Mouse (Mus musculus) bone marrow, adult 2 months (tissue): ENCODE data around the gene Ptcd1. TPM values are rescaled to one million over a fixed set of nuclear protein-coding genes. Genes with fewer than 3 reads are reported as not detected.

Experiments used
- H3K27ac ChIP-seq: fragments of 200-500 bp; 2 replicates; pipeline ENCODE4 v1.5.1; 2012; ENCODE audit warnings: low read depth, mild to moderate bottlenecking, control low read depth, inconsistent platforms, low read length; ENCODE audit not compliant: control insufficient read depth, poor library complexity, insufficient read depth
- H3K4me1 ChIP-seq: fragments of 200-500 bp; 2 replicates; pipeline ENCODE4 v1.6.1; 2011; ENCODE audit warnings: low read length; ENCODE audit not compliant: control insufficient read depth, insufficient read depth
- H3K4me3 ChIP-seq: fragments of 200-500 bp; replicated peaks from 2 replicates; pipeline ENCODE3; 2011; ENCODE audit warnings: mild to moderate bottlenecking, low read depth, low read length, control low read depth; ENCODE audit not compliant: control insufficient read depth
- CTCF ChIP-seq: fragments of 200-500 bp; IDR thresholded peaks from 2 replicates; pipeline ENCODE4 v1.5.1; 2011; ENCODE audit warnings: low read length, control low read depth; ENCODE audit not compliant: control insufficient read depth, insufficient read depth
- POLR2A ChIP-seq: fragments of 200-500 bp; IDR thresholded peaks from 2 replicates; pipeline ENCODE4 v1.6.1; 2011; ENCODE audit warnings: low read depth, mild to moderate bottlenecking, control low read depth, low read length, borderline replicate concordance; ENCODE audit not compliant: control insufficient read depth
- WGBS: fragments of 180-500 bp; shearing (Covaris S2); methylation state at CpG from one replicate; pipeline ENCODE4 v1.1.7; 2018; 5-methylcytosine and 5-hydroxymethylcytosine counted together
- polyA plus RNA-seq: library from polyadenylated mRNA; stranded (reverse); fragments of >200 nt; gene quantifications from 2 replicates; pipeline ENCODE4 v1.2.4, GENCODE M21; 2011; ENCODE audit warnings: low replicate concordance; ENCODE audit not compliant: missing spikeins, insufficient read depth, insufficient read length

Ptcd1 gene
- polyA plus RNA-seq, 1 experiment, result 10.9 TPM

DNA sequence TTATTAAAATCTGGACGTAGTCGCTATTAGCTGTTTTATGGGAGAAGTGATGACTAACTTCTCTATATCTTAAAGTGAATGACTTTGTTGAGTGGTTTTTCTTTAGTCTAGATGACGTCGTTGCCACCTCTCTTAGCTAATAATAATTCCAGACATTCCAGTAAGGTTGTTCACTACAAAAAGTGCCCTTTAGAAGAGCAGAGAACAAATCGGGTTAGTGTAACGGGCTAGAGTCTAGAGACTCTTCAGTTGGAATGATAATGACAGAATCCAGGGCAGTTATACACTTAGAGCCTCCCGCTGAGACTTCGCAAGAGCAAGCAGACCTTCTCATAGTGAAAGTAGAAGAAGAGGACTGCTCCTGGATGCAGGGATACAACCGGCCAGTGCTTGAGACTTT is 38.1 kb upstream of the Ptcd1 start:
- H3K4me3 ChIP-seq, result peak overlapping the region; percentile 40
- TF ChIP-seq POLR2A (no peak), CTCF (no peak)
- 16% methylated on average over 9 of the region's 9 CpGs for WGBS
- H3K4me1 ChIP-seq, result peaks cover 1% of the 10 kb centered on the region
- H3K27ac ChIP-seq, result peak overlapping the region; percentile 8; the same call in 1 of the 2 replicates

DNA sequence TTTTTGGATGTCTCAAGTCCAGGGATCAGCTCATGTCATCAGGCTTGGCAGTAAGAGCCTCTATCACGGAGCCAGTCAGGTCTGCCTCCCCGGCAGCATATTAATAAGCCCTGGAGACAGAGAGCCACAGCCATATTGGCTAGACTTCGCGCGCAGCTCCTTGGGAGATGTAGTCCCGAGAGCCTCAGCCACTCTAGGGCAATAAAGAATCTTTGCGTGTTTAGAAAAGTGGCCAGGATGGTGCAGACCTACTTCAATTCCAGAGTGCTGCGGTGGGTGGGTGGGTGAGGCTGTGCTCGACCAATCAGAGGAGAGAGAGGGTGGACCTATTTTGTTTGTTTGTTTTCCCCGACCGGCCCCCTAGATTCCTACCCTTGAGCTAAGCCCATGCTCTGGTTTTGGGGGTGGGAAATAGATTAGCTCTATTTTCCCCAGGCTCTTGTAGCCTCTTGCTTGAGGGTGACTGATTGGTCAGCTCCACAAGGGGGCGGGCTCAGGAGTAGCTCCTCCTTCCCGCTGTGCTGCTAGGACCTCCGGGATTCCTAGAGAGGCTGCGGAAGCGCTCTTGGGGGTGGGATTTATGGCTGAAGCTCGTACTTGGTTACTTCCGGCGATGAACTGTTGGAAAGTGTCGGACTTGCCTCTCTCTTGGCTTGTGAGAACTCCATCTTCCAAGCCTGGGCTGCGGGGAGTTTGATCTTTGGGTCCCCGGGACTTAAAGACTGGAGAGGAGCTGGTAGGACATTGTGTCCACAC is 37.2 kb upstream of the Ptcd1 start, which contains the start of gene Zkscan5:
Gene Zkscan5, plus strand, starts transcription at position 627 of the 756 bp plus-strand sequence.
- Histone ChIP-seq H3K27ac (peak within 1 kb of the TSS; percentile 67), H3K4me1 (peaks cover 1% of the 10 kb centered on the region), H3K4me3 (peak within 1 kb of the TSS; percentile 92)
- no peak for TF ChIP-seq CTCF
- TF ChIP-seq POLR2A, result no peak
- under 1% methylated on average over 22 of the region's 22 CpGs for WGBS

DNA sequence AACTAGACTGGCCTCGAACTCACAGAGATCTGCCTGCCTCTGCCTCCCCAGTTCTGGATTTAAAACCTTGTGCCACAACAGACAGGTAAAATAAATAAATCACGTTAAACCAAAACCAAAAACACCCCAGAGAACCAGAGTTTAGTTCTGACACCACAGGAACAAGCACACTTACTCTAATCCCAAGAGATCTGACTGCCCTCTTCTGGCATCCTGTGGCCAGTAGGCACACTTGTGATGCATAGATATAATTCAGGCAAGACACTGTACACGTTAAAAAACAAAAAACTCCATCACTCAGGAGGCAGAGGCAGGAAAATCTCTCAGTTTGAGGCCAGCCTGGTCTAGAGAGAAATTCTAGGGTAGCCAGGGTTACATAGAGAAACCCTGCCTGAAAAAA is 35.5 kb upstream of the Ptcd1 start:
- H3K4me1 ChIP-seq, result peaks cover 1% of the 10 kb centered on the region
- H3K27ac ChIP-seq, result no peak overlapping the region
- H3K4me3 ChIP-seq, result no peak overlapping the region
- TF ChIP-seq CTCF (no peak), POLR2A (no peak)
- WGBS, result 48% methylated on average over 3 of the region's 3 CpGs

DNA sequence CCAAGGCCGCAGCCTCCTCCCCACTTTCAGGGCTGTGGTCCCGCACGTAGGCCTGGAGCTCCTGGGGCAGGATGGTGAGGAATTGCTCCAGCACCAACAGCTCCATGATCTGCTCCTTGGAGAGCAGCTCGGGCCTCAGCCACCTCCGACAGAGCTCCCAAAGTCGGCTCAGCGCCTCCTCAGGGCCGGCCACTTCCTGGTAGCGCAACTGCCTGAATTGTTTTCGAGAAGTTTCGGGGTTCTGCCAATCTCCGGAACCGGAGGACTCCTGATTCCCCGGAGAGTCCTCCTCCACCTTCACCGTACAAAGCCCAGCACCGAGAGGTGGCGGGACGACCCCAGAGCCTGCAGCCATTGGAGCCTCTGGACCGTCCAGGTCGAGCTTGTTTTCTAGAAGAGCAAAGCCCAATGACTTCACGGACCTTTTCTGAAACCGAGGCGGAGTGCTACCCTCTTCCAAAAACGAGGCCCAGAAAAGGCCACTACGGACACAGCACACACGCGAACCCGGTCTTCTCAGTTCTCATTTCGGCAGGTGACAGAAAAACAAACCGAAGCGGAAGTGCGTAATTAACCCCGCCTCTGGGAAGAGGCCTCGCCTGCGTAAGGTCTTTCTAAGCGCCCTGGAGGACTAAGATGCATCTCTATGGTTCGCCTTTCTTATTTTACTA is 34.5 kb upstream of the Ptcd1 start, which contains the start of gene Zkscan14:
Gene Zkscan14, minus strand, starts transcription at position 548 of the 671 bp plus-strand sequence.
- under 1% methylated on average over 37 of the region's 37 CpGs for WGBS
- Histone ChIP-seq H3K4me3 (peak within 1 kb of the TSS; percentile 84), H3K4me1 (peaks cover 1% of the 10 kb centered on the region), H3K27ac (peak within 1 kb of the TSS; percentile 90)
- TF ChIP-seq CTCF, result no peak
- TF ChIP-seq POLR2A, result no peak

DNA sequence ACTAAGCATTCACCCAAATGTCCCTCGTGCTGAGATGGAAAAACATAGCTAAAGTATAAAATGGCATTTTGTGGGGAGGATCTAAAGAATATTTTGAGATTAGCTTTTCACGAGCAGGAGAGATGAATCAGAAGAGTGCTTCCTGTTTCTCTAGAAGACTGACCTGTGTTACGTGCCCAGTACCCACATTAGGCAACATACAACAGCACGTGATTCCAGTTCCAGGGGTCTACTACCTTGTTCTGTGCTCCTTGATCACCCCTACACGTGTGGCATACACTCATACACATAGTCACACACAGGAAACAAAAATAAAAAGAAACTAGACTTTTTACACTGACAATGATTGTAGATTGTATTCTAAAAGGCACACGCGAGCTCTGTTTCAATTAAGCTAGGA is 33.5 kb upstream of the Ptcd1 start:
- Histone ChIP-seq H3K27ac (no peak overlapping the region), H3K4me3 (no peak overlapping the region), H3K4me1 (peaks cover 1% of the 10 kb centered on the region)
- TF ChIP-seq POLR2A, result no peak
- no peak for TF ChIP-seq CTCF
- WGBS, result 52% methylated on average over 7 of the region's 7 CpGs

DNA sequence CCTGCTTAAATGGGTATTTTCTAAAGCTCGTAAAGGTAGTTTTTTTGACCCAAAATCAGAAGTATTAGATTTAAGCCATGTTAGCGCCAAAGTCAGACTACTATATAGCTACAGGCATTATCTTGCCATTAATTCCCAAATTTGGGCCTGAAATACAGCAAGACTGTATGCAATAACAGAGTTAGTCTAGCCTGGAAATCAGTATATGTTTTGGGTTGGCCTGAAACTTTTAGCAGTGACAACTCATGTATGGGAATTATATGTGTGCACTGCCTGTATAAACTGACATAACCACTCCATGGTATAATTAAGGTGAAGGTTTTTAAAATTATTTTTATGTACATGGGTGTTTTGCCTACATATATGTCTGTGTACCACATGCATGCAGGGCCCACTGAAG is 25.1 kb upstream of the Ptcd1 start, which contains the start of gene Atp5j2:
Gene Atp5j2, minus strand, starts transcription at position 101 of the 400 bp plus-strand sequence.
- Histone ChIP-seq H3K4me1 (no peaks in the 10 kb centered on the region; the same call in 1 of the 2 replicates), H3K27ac (peak within 1 kb of the TSS; percentile 34), H3K4me3 (peak within 1 kb of the TSS; percentile 87)
- 81% methylated on average over 2 of the region's 2 CpGs for WGBS
- TF ChIP-seq CTCF, result no peak
- TF ChIP-seq POLR2A, result no peak

DNA sequence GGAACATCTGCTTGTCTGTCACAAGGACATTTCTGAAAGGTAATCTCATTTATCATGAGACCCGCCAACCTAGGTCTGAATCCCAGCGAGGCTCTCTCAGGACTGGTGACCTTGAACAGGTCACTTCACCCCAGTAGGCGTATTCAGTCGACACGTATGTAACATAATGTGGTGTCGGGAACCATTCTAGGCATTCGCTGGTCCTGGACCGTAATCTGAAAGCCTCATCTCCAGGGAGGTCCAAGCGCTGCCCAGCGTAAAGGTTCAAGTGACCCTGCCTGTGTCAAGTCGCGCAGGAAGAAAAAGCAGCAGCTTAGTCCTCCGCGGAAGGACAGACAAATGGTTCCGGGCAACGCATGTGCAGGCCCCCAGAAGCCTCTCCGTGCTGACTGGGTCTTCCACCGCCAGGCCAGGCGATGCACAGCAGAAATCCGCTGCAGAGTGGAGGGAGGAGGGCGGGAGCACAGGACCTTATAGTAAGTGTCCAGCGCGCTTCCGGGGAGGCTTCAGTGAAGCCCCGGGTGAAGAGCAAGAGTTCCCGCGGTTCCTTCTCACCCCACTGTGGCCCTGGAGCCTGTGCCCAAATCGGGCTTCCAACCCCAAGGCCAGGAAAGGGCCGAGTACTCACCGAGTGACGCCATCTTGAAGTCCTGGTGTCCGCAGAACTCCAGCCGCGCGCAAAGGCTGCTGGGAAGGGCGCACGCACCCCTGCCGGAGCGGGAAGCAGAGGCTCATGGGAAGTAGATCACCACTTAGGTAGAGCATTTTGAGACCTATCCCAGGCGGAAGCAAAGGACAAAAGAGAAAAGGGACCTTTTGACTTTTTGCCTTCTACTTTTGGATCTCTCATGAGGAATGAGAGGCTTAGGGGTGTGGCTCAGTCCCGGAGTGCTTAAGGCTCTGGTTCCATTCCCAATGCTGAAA is 24.2 kb upstream of the Ptcd1 start:
- no peak for TF ChIP-seq CTCF
- peak; percentile 85; the same call in 1 of the 2 replicates for TF ChIP-seq POLR2A
- WGBS, result under 1% methylated on average over 41 of the region's 41 CpGs

More for the DNA sequence above, 24.2 kb upstream of the Ptcd1 start:
- H3K4me1 ChIP-seq, result no peaks in the 10 kb centered on the region; the same call in 1 of the 2 replicates
- peak overlapping the region; percentile 87 for H3K4me3 ChIP-seq
- H3K27ac ChIP-seq, result peak overlapping the region; percentile 34
